Mouse (Mus musculus): Measurements from ENCODE around the gene Olfr213. TPM values are rescaled to one million over a fixed set of nuclear protein-coding genes. Genes with fewer than 3 reads are reported as not detected.
"Not testable (repeated sequence)": the region's sequence is repeated elsewhere in the genome, so short reads cannot be mapped to it uniquely, and the experiment has no call there.

Olfr213 gene
- total RNA-seq (2015) (not detected in 2 replicates), total RNA-seq (2017) (not detected in 2 replicates)

DNA sequence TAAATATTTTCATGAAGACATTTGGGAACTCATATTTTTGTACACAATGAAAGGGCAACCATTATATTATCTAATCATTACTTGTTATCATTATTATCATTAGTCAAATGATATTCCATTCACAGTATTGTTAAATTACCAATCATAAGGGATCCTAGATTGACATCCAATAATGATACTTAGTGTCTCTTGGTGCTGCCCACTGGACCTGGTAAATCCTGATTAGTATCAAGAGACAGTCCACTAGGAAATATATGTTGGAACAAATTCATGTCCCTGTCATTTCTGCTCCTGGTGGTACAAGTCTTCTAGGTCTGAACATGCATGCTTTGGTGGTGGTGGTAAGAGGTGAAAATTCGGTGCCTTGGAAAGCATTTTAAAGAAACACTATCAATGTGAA is at the start of gene Olfr213:
Gene Olfr213, plus strand, starts transcription at position 301 of the 400 bp plus-strand sequence.
- ATAC-seq (ENCODE audit: poor library complexity, severe bottlenecking): no peak

DNA sequence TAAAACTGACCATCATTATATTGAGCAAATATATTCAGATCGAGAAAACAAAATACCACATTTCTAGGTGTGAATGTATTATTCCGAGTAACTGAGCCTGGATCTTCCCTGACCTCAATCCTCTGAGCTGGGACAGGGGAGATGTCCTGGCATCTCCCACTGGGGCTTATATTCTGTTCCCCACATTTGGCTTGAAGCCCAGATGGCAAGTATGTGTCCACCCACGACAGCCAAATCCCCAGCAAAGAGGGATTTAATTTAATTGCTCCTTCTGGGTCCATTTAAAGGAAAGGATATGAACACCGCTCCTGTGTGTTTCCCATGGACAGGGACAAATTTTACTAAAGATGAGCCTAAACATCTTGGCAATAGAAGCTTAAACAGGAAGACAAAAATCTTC is 49.5 kb upstream of the Olfr213 start, which contains the start of gene Olfr211:
Gene Olfr211, plus strand, starts transcription at position 301 of the 400 bp plus-strand sequence.
- no peak for ATAC-seq (ENCODE audit: poor library complexity, severe bottlenecking)

DNA sequence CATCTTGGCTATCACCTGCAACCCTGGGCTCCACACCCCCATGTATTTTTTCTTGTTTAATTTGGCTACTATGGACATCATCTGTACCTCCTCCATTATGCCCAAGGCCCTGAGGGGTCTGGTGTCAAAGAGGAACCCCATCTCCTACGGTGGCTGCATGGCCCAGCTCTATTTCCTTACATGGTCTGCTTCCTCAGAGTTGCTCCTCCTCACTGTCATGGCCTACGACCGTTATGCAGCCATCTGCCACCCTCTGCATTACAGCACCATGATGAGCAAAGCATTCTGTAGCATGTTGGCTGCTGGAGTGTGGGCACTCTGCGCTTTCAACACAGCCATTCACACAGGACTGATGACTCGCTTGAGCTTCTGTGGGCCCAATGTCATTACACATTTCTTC is 44.5 kb upstream of the Olfr213 start:
- ATAC-seq (ENCODE audit: poor library complexity, severe bottlenecking): 0 out of 2 replicates have a peak, but pooled peaks have one; percentile 5

DNA sequence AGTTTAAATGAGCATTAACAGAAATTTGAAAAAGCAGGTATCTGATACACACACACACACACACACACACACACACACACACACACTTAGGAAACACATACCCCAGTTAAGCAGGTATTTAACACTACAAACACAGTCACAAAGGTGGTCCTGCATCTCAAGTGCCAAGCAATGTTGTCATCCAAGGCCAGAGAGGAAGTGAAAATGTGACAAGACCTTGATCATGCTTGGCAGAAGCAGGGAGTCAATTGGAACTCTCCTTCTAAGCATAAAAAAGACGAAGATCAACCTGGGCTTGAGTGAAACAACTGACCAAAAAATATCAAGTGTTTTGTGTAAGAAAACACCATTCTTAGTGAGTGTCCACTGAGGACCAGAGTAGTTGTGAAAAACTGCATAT is 42.3 kb upstream of the Olfr213 start:
- peak; percentile 54; the same call in 1 of the 2 replicates for ATAC-seq (ENCODE audit: poor library complexity, severe bottlenecking)

DNA sequence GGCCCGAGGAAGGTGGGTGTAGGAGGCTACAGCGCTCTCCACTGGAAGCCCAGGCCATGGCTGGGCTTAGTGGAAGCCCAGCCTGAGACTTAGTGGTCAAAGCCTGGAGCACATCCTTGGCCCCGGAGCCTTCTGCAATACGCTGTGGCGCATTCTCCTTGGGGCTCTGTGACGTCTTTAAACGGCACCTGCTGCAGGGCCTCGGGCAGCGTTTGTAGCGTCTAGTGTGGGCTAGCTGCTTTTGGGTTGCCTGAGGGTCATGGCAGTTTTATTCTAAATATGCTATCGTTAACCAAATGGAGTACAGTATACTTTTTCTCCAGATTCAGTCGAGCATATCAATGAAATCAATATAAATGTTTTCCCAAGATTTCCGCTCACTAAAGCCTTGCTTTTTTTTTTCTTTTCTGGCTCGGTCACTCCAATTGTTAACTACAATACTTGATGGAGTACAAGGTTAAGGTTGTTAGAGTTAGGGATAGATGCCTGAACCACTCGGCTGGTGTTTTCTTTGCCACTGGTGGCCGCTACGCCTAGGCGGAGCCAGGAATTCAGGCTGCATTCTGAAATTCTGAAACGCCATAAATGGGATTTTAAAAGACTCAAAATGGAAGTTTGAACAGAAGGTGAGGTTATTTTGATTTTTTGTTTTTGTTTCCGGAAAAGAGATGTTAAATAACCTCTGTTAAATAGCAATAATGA is 31.8 kb upstream of the Olfr213 start, which contains the start of gene Olfr212:
Gene Olfr212, plus strand, starts transcription at position 215 of the 702 bp plus-strand sequence.
- peak; percentile 51 for ATAC-seq (ENCODE audit: poor library complexity, severe bottlenecking)

DNA sequence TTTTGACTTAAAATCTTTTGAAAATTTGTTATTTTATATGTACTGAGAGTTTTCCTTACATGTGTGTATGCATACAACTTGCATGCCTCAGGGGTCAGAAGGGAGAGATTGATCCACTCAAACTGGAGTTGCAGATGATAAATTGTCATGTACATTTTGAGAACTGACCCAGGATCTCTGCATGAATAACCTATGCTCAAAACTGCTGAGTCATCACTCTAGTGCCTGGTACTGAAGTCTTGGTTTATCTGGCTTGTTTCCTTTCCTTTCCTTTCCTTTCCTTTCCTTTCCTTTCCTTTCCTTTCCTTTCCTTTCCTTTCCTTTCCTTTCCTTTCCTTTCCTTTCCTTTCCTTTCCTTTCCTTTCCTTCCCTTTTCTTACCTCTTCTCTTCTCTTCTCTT is 23.4 kb upstream of the Olfr213 start:
- no peak for ATAC-seq (ENCODE audit: poor library complexity, severe bottlenecking)

DNA sequence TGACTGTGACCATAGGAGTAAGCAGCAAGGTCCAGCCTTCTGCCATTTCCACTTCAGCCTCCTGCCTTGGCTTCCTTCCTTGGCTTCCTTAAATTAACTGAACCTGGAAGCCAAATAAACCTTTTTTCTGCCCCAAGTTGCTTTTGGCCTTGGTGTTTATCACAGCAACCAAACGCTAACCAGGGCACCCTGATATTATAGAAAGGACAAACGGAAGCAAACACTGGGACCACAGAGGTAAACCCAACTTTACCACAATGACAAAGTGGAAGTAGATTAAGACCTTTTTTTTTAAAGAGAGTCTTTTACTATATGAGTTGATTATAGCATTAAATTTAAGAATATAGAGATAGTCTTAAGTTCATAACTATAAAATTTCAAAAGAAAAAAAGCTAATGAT is 4.2 kb downstream of the Olfr213 start:
- ATAC-seq (ENCODE audit: poor library complexity, severe bottlenecking): no peak

DNA sequence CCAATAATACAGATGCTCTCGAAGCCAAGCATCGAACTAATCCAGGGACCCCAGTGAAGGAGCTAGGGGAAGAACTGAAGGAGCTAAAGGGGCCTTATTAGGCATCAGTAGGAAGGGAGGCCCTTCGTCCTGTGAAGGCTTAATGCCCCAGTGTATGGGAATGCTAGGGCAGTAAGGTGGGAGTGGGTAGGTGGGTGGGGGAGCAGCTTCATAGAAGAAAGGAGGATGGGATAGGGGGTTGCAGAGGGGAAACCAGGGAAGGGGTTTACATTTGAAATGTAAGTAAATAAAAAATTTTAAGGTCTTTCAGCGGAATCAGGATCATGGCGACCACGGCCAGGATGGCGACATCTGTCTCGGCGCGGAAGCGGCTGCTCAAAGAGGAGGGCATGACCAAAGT is 12.6 kb downstream of the Olfr213 start, which contains the start of gene Gm5580:
Gene Gm5580, plus strand, starts transcription at position 301 of the 400 bp plus-strand sequence.
- ATAC-seq (ENCODE audit: poor library complexity, severe bottlenecking): not testable (repeated sequence)

DNA sequence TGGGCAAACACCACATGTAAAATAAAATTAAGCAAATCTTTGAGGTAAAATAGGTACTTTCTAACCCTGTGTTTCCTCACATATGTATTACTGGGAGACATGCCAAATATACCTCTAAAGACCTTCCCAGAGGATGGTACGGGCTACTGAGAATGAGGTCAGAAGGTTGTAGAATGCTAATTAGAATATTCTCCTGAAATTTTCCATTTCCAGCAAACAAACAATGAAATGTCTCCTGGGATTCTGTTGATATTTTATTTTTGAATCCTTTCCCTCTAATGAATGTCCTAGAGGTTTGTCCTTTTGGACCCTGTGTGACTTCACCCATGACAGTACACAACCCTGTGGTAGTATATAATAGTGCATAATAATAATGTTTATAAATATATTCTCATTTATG is 15.7 kb downstream of the Olfr213 start, which contains the start of gene Olfr214:
Gene Olfr214, plus strand, starts transcription at position 301 of the 400 bp plus-strand sequence.
- no peak for ATAC-seq (ENCODE audit: poor library complexity, severe bottlenecking)

DNA sequence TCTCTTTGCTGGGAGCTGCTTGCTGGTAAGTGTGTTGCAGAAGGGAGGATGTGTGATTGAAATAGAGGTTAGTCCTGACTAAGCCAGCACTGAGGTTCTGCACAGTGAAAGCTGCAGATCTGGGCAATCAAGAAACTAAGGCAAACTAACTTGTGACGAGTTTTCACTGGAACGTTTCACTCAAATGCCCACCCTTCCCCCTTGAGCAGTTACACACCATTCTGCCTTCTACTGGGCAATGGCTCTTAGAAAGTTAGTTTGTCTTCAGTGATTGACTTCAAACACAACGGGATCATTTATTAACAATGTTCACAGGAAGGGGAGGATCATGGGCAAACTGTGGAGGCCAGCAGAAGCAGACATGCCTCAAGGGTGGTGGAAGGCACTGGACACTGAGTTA is 16.7 kb downstream of the Olfr213 start:
- ATAC-seq (ENCODE audit: poor library complexity, severe bottlenecking): no peak

DNA sequence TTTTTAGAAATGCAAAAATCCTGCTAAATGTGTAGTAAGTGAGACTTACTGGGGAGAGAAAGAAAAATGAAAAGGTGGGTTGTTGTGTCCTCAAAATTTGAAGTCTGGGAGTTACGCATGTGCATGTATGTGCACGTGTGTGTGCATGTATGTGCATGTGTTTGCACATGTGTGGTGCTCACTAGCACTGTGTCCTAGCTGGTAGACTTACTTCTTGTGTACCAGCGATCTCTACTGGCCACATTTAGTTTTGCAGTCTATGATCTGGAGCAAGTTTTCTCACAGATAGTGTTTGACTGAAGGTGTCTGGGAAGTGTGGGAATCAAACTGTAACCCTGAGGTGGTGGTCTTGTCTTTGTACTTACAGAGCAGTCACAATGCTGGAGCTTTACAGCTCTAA is 31.6 kb downstream of the Olfr213 start:
- ATAC-seq (ENCODE audit: poor library complexity, severe bottlenecking): peak; percentile 82

DNA sequence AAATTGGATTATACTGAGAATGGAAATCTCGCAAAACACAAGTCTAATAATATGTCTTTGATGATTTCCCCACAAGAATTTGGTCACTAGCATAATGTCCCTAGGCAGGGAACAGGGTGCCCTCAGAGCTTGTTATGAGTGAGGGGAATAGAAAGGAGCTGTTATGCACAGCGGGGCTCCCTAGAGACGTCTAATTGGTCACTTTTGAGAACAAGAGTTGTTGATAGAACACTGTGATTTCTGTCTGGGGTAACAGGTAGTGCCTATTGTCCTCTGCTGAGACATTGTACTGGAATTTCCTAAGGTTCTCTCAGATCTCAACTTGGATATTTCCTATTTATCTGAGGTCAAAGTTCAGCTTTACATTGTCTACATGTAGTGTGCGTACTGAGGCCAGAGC is 45.8 kb downstream of the Olfr213 start, which contains the start of gene Olfr215:
Gene Olfr215, minus strand, starts transcription at position 101 of the 400 bp plus-strand sequence.
- ATAC-seq (ENCODE audit: poor library complexity, severe bottlenecking): no peak

Other genes with a start within 250 kb of the Olfr213 start
- 4.7 and 8.4 TPM in 2 replicates for gene March8, start 200.4 kb upstream of the Olfr213 start, total RNA-seq (2015)
- 15.1 and 15.2 TPM in 2 replicates for gene March8, start 200.4 kb upstream of the Olfr213 start, total RNA-seq (2017)
- gene Alox5, start 77.3 kb upstream of the Olfr213 start, total RNA-seq (2015): 53.8 and 58.6 TPM in 2 replicates
- gene Alox5, start 77.3 kb upstream of the Olfr213 start, total RNA-seq (2017): 55.0 and 61.5 TPM in 2 replicates
- not detected in 2 replicates for gene Olfr211, start 49.4 kb upstream of the Olfr213 start, total RNA-seq (2015)
- gene Olfr211, start 49.4 kb upstream of the Olfr213 start, total RNA-seq (2017): not detected in 2 replicates
- 0.20 and 0.43 TPM in 2 replicates for gene Olfr212, start 31.9 kb upstream of the Olfr213 start, total RNA-seq (2015)
- gene Olfr212, start 31.9 kb upstream of the Olfr213 start, total RNA-seq (2017): 0.24 TPM in 1 of 2 replicates, not detected in the other
- 0.52 and 0.89 TPM in 2 replicates for gene Gm5580, start 12.7 kb downstream of the Olfr213 start, total RNA-seq (2015)
- gene Gm5580, start 12.7 kb downstream of the Olfr213 start, total RNA-seq (2017): 0.15 and 0.37 TPM in 2 replicates
- not detected in 2 replicates for gene Olfr214, start 15.8 kb downstream of the Olfr213 start, total RNA-seq (2015)
- not detected in 2 replicates for gene Olfr214, start 15.8 kb downstream of the Olfr213 start, total RNA-seq (2017)
- not detected in 2 replicates for gene Olfr215, start 45.7 kb downstream of the Olfr213 start, total RNA-seq (2015)
- not detected in 2 replicates for gene Olfr215, start 45.7 kb downstream of the Olfr213 start, total RNA-seq (2017)
- 53.4 and 53.8 TPM in 2 replicates for gene Zfp422, start 90.5 kb downstream of the Olfr213 start, total RNA-seq (2015)
- gene Zfp422, start 90.5 kb downstream of the Olfr213 start, total RNA-seq (2017): 20.6 and 20.8 TPM in 2 replicates
- 0.36 TPM in 1 of 2 replicates, not detected in the other for gene Depp1, start 112.2 kb downstream of the Olfr213 start, total RNA-seq (2015)
- gene Depp1, start 112.2 kb downstream of the Olfr213 start, total RNA-seq (2017): 0.18 and 0.49 TPM in 2 replicates
- 229 and 230 TPM in 2 replicates for gene Rassf4, start 135.5 kb downstream of the Olfr213 start, total RNA-seq (2015)
- 165 and 181 TPM in 2 replicates for gene Rassf4, start 135.5 kb downstream of the Olfr213 start, total RNA-seq (2017)
- gene Tmem72, start 178.5 kb downstream of the Olfr213 start, total RNA-seq (2015): 0.13 and 0.21 TPM in 2 replicates
- 0.12 and 0.33 TPM in 2 replicates for gene Tmem72, start 178.5 kb downstream of the Olfr213 start, total RNA-seq (2017)